Mouse (Mus musculus) adrenal gland, adult 8-10 months (tissue): ENCODE results near the gene Prr13. TPM values are rescaled to one million over a fixed set of nuclear protein-coding genes. Genes with fewer than 3 reads are reported as not detected.
A peak's percentile ranks its signal among the peaks of the same experiment; 100 is the strongest.

ENCODE experiments used
- DNase-seq: peaks from one replicate; pipeline ENCODE4 v3.0.0; 2022
- total RNA-seq, 4 experiments: library from RNA; stranded (reverse); gene quantifications; 2 replicates each; pipeline ENCODE4 v1.2.4; 2022

Prr13 gene
- total RNA-seq = 100 to 1,000 TPM in 2 of 4 experiments, 10 to 100 TPM in 2; 71.8 to 170 (median 96.4) TPM

DNA sequence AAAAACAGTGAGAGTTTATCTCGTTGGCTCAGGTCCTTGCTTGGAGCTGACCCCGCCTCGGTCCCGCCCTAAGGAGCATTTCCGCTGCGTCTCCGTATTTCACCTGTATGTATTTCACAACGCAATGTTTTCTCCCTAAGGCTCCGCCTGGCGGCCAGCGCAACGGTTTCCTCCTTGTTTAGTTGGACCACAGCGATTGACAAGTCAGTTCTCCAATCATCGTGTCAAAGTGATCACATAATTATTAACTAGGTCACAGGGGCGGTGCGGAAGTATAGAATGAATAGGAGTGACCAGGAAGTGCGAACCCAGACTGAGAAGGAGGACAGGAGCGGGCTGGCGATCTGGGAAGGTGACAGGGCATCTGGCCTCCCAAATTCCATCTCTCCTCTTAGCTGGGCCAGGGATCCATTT lies at the start of gene Prr13:
Gene Prr13, plus strand, starts transcription at position 125 of the 414 bp plus-strand sequence.
- DNase-seq = peak; percentile 92

DNA sequence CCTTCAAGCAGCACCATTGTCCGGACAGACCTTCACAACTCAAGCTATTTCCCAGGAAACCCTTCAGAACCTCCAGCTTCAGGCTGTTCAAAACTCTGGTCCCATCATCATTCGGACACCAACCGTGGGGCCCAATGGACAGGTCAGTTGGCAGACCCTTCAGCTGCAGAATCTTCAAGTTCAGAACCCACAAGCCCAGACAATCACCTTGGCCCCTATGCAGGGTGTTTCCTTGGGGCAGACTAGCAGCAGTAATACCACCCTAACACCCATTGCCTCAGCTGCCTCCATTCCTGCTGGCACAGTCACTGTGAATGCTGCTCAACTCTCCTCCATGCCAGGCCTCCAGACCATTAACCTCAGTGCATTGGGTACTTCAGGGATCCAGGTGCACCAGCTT lies 49.5 kb upstream of the Prr13 start:
- DNase-seq = no peak

DNA sequence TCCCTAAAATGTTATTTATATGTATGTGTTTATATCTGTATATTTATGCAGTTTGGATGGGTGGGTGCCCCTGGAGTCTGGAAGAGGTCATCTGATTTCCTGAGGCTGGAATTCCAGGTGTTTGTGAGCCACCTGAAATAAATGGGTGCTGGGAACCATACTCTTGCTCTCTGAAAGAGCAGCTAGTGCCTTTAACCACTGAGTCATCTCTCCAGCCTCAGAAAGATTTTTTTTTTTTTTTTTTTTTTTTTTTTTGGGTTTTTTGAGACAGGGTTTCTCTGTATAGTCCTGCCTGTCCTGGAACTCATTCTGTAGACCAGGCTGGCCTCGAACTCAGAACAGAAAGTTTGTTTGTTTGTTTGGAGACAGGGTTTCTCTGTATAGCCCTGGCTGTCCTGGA lies 47.8 kb upstream of the Prr13 start:
- DNase-seq = no peak

DNA sequence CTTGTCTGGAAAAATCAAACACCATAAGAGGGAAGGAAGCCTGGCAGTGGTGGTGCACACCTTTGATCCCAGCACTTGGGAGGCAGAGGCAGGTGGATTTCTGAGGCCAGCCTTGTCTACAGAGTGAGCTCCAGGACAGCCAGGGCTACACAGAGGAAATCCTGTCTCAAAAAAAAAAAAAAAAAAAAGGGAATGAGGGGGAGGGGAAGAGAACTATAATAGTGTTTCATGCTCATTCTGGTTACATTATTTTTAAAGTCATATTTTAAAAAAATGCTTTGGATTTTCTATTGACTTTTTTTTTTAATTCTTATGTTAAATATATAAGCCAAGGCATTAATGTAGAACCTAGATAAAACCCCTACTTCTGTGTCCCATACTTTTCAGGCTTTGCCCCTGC lies 45.1 kb upstream of the Prr13 start:
- no peak for DNase-seq

DNA sequence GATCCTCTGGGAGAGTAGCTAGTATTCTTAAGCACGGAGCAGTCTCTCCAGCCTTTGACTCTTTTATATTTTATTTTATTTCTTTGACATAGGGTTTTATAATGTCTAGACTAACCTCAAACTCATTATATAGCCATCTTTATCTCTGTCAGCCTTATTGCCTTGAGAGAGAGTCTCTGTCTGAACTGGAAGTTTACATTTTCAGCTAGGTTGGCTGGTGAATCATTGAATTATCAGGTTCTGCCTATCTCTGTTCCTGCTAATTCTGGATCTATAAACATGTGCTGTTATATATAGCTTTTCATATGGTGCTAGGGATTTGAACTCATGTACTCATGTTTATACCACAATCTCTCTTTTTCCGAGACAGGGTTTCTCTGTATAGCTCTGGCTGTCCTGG lies 41.3 kb upstream of the Prr13 start:
- DNase-seq = no peak

DNA sequence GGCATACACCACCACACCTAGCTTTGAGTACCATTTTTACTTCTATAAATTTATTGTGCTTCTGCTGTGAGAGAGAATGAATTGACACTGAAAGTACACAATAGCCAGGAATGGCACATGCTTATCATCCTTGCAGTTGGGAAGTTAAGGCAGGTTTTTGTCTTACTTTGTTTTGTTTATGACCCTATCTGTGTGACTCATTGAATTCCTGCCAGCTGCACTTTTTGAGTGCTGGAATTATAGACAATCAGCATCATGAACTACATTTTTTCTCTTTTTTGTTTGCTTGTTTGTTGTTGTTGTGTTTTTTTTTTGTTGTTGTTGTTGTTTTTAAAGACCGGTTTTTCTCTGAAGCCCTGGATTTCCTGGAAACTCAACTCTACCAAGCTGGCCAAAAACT lies 37.8 kb upstream of the Prr13 start:
- DNase-seq = no peak

DNA sequence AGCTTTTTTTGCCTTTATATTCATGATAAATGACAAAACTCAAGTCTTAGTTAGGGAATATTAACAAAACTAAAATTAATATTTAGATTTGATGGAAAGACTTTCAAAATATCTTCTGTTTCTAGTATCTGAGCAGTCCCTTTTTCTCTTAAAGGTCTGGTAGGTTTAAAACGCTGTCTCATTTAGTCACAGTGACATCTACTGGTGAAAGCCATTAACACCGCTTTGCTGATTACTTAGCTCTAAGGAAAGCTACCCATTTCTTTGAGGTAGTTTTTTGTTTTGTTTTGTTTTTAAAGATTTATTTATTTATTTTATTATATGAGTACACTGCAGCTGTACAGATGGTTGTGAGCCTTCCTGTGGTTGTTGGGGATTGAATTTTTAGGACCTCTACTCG lies 37.4 kb upstream of the Prr13 start:
- DNase-seq = no peak

DNA sequence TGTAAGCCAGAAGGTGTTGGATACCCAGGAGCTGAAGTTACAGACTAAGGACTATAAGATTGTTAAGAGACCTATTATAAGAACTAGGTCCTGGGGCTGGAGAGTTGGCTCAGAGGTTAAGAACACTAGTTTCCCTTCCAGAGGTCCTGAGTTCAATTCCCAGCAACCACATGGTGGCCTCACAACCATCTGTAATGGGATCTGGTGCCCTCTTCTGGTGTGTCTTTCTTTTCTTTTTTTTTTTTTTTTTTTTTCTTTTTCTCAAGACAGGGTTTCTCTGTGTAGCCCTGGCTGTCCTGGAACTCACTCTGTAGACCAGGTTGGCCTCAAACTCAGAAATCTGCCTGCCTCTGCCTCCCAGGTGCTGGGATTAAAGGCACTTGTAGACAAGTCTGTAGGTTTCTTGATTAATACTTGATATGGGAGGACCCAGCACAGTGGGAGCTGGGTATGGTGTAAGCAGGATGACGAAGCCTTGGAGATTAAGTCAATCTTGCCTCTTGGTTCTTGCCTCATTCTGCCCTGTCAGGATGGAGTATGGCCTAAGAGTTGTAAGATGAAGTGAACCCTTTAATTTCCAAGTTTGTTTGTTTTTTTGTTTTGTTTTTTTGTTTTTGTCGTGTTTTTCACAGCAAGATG lies 35.1 kb upstream of the Prr13 start:
- DNase-seq = no peak

DNA sequence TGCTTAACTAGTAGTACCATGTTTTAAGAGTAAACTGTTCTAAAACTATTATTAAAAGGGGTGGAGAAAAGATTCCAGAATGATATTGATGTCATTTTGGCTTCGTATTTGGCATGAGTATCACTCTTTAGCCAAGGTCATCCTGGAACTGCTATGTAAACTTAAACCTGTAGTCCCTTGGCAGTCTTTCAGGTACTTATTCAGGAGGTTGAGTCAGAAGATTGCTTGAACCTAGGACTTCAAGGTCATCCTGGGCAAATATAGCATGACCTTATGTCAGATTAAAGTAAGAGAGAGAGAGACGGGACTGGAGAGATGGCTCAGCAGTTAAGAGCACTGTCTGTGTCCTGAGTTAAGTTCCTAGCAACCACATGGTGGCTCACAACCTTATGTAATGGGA lies 34.2 kb upstream of the Prr13 start:
- no peak for DNase-seq

DNA sequence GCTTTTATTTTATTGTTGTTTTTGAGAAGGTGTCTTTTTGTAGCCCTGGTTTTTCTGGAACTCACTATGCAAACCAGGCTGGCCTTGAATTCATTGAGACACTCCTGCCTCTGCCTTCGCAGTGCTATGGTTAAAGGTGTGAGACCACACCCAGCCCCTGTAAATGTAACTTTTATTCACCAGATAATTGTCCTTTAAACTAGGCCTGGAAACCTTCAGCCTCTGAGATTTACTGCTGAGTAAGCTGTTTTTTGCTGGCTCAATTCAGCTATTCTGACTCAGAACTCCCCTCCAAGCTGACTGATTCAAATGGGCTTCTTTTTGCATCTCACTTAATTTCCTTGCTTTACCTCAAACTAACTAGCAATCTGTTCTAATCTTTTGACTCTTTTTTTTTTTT lies 31.9 kb upstream of the Prr13 start:
- DNase-seq = no peak

DNA sequence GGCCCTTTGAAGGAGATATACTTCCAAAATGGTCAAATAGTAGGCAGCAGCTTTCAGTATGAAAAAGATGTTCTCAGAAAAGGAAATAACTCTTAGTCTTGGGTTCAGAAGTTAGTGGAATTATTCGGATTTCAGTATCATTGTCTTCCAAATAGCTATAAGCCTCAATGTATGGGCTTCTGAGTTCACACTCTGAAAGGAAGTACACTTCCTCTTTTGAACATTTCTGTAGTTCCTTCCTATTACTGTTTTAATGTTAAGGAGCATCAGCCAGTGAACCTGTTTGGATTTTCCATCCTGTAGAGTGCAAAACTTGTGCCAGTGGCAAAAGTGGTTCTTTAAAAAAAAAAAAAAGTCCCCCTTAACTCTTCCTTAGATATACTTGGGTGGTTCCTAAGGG lies 26.8 kb upstream of the Prr13 start:
- no peak for DNase-seq

DNA sequence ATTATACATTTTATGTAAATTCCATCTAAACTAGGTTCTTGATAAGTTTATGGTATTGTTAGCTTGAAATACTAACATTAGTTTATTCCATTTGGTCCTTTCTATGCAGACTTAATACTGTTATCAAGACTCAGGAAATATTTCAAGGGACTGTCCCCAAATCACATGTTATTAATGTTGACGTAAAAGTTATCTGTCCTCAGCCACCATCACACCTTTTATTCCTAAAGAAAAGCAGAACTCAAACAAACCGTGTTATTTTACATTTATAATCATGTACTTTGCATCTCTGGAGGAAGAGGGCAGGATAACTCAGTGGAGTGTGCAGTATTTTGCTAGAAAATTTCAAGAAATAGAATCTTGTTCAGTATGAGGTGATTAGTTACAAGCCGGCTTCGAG lies 25.7 kb upstream of the Prr13 start:
- no peak for DNase-seq

DNA sequence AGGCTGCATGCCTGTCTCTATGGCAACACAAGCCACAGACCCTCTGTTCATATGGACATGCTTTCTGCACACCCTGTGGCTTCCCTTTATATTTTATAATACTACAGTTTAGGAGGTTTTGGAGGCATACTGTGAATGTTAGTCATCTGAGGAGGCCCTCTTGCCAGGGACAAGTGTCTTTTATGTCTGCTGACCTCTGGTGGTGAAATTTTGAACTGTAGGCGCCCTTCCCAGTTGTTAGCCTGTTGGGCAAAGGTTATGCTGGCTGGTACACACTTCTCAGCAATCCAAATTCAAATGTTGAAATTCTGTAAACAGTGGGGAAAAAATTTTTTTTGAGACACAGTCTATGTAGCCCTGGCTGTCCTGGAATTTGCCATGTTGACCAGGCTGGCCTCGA lies 16.3 kb upstream of the Prr13 start:
- peak; percentile 77 for DNase-seq

DNA sequence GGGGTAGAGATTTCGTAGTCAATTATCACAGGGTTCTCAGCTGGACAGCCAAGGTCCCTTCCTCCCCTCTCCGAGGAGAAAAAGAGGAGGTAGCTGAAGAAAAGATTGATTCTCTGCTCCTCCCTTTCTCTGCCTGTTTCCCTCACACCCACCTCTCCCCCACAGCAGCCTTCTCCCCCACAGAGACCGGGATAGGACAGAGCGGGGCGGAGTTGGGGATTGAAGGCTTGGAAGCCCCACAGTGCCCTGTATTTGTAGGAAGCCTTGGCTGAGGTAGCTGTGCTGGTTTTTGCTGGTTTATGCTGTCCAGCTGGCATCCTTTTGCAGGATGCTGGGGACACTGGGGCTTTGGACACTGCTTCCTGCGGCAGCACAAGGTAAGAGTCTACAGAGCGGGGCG lies 13.7 kb upstream of the Prr13 start, which contains the start of gene Amhr2:
Gene Amhr2, plus strand, starts transcription at position 222 of the 400 bp plus-strand sequence.
- DNase-seq = no peak

DNA sequence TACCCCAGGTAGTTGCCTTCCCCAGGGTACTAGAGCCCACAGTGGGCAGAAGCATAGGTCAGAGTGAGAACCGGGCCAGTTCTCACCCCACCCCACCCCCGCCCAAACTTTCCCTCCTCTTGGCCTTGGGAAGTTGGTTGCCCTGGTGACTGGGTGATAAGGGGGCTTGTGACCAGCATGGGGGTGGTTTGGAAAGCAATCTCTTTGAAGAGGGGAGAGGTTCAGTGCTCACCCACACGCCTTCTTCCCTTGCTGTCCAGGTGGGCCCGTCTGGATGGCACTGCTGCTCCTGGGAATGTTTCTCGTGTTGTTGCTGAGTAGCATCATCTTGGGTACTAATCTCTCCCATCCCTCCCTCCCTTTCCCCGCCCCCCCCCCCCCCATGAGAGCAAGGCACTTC lies 12.4 kb upstream of the Prr13 start:
- no peak for DNase-seq

DNA sequence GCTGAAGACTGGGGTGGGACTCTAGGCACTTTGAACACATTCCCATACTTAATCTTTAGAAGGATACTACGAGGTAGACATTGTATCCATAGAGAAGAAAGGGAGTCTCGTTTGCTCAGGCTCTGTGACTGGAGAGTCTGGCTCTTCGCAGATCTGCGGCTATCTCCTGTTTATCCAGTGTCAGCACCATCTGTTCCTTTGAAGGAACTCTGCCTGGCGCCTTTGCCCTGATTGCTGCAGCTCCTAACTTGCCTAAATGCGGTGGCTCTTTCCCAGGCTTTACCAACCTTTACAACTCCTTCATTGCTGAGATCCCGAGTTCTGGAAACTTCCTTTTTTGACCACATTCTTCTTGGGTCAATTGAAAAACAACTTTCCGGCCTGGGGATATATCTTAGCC lies 9.5 kb upstream of the Prr13 start:
- no peak for DNase-seq

DNA sequence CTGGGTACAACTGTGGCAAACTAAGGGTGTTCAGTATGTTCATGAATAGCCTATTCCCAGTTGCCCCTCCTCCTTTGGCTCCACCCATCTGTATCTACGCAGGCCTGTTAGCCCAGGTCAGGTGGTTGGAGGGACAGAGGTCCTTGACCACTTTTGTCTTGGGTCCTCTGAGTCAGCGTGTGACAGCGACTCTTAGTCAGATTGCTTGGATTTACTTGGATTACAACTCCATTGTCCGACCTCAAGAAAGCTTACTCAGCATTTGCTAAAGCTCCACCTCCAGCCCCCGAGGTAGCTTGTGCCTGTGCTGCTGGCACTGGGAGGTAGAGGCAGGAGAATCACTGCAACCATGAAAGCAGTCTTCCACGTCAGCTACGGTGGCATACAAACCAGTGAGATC lies 7.9 kb upstream of the Prr13 start:
- peak; percentile 81 for DNase-seq

DNA sequence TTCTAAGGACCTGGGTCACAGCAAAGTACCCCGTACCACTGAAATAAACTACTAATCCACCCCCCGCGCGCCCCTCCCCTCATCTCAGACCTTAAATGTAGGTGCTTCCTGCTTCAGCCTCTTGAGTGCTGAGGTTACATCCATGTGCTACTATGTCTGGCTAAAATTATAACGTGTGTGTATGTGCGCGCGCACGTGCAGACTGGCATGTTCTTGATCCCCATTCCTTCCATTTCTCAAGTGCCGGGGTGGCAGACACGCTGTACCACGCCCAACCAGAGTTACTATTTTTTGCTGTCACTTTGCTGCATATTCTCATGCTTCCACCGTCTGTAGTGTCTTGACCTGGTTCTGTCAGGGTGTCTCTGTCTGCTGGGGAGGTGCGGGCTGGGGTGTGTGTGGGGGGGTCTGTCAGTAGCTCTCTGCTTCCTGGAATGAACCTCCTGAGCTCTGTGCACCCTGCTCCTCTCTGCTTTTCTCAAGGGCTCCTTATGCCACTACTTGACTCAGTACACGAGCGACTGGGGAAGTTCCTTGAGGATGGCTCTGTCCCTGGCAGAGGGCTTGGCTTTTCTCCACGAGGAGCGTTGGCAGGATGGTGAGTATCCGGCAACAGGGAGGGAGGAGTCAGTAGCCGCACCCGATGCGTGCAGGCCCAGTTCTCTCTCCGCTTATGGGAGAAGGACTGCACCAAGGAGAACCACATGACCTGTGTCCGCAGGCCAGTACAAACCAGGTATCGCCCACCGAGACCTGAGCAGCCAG lies 7.0 kb upstream of the Prr13 start:
- DNase-seq = no peak

DNA sequence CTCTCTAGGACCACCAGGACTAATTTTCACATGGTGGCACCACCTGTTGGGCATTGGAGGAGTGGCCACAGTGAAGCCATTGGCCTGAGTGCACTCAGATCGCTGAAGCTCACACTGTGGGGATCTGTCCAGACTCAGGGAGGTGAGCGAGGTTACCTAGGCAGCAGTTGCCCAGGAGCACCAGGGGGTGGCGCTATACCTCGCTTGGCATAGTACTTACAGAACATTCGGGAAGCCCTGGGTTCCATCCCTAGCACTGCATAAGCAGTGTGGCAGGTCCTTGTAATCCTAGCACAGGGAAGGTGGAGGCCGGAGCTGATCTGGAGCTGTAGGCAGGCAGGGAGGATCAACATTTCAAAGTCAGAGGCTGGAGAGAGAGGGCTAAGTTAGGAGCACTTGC lies 2.8 kb upstream of the Prr13 start:
- DNase-seq = no peak

DNA sequence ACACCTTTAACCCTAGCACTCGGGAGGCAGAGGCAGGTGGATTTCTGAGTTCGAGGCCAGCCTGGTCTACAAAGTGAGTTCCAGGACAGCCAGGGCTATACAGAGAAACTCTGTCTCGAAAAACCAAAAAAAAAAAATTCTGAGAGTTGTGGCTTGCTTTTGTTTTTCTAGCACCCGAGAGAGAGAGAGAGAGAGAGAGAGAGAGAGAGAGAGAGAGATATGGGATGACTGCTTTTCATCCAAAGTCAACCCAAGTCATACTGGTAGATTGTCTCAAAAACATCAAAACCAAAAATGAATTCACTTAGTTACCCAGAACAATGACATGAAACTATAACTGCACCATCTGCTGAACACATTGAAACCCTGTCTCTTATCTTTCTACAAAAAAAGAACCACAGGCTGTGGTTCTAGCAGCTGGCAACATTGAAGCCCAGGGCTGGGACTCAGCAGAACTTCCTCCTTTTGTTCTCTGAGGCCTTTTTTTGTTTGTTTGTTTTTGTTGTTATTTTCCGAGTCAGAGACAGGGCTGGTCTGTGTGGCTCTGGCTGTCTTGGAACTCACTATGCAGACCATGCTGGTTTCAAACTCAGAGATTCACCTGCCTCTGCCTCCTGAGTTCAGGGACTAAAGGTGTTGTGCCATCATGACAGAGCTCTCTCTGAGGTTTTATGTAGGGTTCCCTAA lies 635 bp upstream of the Prr13 start:
- DNase-seq = no peak

DNA sequence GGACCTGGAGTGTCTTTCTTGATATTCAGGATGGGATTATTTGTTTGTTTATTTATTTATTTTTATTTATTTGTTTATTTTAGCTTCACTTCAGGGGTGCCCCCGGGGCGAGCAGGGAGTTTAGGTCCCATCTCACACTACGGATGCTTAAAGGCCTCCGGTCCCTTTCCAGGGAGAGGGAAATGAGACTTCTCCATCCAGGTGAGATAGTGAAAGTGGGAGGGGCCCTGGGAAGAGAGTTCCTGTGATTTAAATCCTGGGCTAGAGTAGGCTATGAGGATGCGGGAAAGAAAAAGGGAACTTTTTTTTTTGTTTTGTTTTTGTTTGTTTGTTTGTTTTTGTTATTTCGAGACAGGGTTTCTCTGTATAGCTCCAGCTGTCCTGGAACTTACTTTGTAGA lies 553 bp downstream of the Prr13 start:
- no peak for DNase-seq

DNA sequence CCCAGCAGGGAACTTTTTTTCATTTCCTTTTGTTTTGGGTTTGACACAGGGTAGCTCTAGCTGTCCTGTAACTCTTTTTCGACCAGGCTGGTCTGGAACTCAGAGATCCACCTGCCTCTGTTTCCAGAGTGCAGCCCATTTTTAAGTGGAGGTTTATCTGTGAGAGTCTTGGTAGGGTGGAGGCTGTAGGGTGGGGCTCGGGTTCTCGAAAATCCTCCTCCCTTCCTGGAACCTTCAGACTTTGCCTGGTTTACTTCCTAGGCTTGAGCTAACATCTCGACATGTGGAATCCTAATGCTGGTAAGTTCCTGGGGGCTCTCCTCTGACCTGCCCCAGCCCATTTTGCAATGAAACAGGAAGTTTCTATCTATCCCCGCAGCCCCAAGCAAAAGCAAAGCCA lies 1.0 kb downstream of the Prr13 start:
- DNase-seq = no peak

DNA sequence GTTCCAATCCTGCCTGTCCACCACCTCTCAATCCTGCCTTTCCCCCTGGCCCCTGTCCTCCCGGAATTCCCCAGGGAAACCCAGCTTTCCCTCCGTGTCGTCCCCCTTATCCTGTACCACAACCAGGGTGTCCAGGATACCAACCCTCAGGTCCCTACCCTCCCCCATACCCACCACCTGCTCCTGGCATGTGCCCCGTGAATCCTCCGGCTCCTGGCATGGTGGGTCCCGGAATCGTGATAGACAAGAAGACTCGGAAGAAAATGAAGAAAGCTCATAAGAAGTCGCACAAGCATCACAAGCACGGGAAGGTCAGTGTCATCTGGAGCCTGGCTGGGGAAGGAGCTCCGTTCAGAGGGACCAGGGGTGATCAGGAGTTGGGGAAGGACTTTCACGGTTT lies 1.6 kb downstream of the Prr13 start:
- no peak for DNase-seq

DNA sequence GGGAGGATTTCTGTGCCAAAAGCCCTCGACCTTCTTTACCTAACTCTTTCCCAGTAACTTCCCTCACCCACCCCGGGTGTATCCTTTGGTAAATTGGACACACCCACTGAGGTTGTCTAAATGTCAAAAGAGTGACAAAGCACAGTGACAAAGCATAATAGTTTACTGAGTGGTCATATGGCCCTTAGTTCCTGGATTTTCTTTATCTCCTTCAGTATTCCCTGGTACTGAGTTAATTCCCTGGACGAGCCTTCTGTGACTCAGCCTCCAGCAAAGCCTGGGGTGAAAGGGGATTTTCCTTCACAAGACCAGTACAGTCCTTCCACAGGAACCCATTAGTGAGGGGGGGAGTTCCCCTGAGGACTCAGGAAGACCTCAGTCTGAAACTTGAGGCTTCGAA lies 2.1 kb downstream of the Prr13 start:
- DNase-seq = no peak
